Mouse (Mus musculus): Measurements from ENCODE around the gene Fbxo11.

Fbxo11 gene

GRCm38 (mm10) chr17:88065031-88065800 is at the start of gene Fbxo11:
TSS of gene Fbxo11 (minus strand) at chr17:88065291.
- peak; percentile 43 for DNase-seq

- no peak for DNase-seq
These were observed 48.8 kb upstream of the Fbxo11 start for GRCm38 (mm10) chr17:88113883-88114229.

GRCm38 (mm10) chr17:88113015-88113882 is 48.2 kb upstream of the Fbxo11 start:
- DNase-seq, result peak; percentile 7

GRCm38 (mm10) chr17:88111865-88112645 is 47.0 kb upstream of the Fbxo11 start:
- no peak for DNase-seq

- DNase-seq, result no peak
These were observed 46.1 kb upstream of the Fbxo11 start for GRCm38 (mm10) chr17:88111081-88111796.

- peak; percentile 17 for DNase-seq
These were observed 42.6 kb upstream of the Fbxo11 start for GRCm38 (mm10) chr17:88107708-88108107.

- DNase-seq, result no peak
These were observed 41.3 kb upstream of the Fbxo11 start for GRCm38 (mm10) chr17:88106365-88106764.

- DNase-seq, result no peak
These were observed 37.5 kb upstream of the Fbxo11 start for GRCm38 (mm10) chr17:88102597-88102996.

- no peak for DNase-seq
These were observed 33.2 kb upstream of the Fbxo11 start for GRCm38 (mm10) chr17:88098181-88098852.

GRCm38 (mm10) chr17:88097543-88097942 is 32.5 kb upstream of the Fbxo11 start:
- no peak for DNase-seq

- DNase-seq, result no peak
These were observed 31.8 kb upstream of the Fbxo11 start for GRCm38 (mm10) chr17:88096809-88097399.

- no peak for DNase-seq
These were observed 30.6 kb upstream of the Fbxo11 start for GRCm38 (mm10) chr17:88095517-88096198.

GRCm38 (mm10) chr17:88094327-88094726 is 29.2 kb upstream of the Fbxo11 start:
- no peak for DNase-seq

GRCm38 (mm10) chr17:88093798-88094197 is 28.7 kb upstream of the Fbxo11 start:
- DNase-seq, result no peak

- DNase-seq, result no peak
These were observed 20.9 kb upstream of the Fbxo11 start for GRCm38 (mm10) chr17:88085976-88086375.

GRCm38 (mm10) chr17:88081446-88081845 is 16.4 kb upstream of the Fbxo11 start:
- DNase-seq, result no peak

- no peak for DNase-seq
These were observed 14.7 kb upstream of the Fbxo11 start for GRCm38 (mm10) chr17:88079771-88080170.

GRCm38 (mm10) chr17:88072047-88072446 is 7.0 kb upstream of the Fbxo11 start:
- no peak for DNase-seq

- DNase-seq, result no peak
These were observed 3.1 kb upstream of the Fbxo11 start for GRCm38 (mm10) chr17:88068024-88068719.

GRCm38 (mm10) chr17:88067202-88067901 is 2.3 kb upstream of the Fbxo11 start:
- DNase-seq, result no peak

All from kidney, adult 9 months (tissue).